Mouse (Mus musculus): Measurements from ENCODE around the gene Acvrl1. TPM values are rescaled to one million over a fixed set of nuclear protein-coding genes. Genes with fewer than 3 reads are reported as not detected.

Gene Acvrl1
- polyA plus RNA-seq, 1 experiment from 2014 or later: 11.3 TPM

DNA sequence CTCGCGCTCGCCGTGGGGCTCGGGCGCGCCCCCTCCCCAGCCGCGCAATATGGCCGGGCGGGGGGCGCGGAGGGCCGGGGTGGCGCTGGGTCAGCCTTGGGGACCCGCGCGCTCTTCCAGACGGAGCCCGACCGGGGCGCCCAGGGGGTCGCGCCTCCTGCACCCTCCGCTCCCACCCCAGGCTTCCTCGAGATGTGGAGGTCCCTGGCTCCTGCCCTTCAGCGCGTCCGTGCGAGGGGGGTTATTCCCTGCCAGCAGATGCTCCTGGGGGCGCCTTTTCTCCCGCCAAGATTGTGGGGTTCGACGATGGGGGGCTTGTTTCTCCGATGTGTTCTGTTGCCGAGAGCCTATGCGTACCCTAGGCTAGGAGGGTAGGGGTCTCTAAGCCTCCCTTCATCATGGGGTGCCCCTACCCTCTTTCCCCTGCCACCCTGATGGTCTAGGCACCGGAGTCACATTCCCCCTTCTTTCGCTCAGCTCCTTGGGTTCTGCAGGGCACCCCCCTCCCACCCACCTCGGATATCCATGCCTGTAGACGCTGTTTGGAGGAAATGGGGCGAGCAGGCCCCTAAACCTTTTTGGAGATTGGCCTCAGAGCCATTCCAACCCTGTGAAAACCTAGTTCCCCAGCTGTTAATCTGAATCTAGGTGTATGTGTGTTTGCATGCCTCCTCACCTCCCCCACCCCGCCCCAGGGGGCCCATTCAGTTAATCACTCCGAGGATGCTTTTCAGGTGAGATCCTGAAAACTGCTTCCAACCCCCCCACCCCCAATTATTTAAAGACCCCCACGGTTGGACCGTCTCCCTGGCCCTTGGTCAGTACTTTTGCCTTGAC is 46.2 kb downstream of the Acvrl1 start:
- H3K27ac ChIP-seq: peak overlapping the region; percentile 77
- H3K4me3 ChIP-seq: peak overlapping the region; percentile 82
- peak overlapping the region; percentile 63 for H3K4me2 ChIP-seq (replicated peaks)
- peak overlapping the region; percentile 91 for H3K9ac ChIP-seq
- peaks cover 38% of the 10 kb centered on the region for H3K4me1 ChIP-seq
- no peaks in the 10 kb centered on the region for H3K9me3 ChIP-seq
- ATAC-seq (ENCODE audit: insufficient number of reproducible peaks, insufficient read depth, low FRiP score, low TSS enrichment): peak; percentile 30
- H3K36me3 ChIP-seq: no peaks in the 10 kb centered on the region
- no peaks in the 10 kb centered on the region for H3K27me3 ChIP-seq
- under 1% methylated on average over 24 of the region's 46 CpGs for WGBS

DNA sequence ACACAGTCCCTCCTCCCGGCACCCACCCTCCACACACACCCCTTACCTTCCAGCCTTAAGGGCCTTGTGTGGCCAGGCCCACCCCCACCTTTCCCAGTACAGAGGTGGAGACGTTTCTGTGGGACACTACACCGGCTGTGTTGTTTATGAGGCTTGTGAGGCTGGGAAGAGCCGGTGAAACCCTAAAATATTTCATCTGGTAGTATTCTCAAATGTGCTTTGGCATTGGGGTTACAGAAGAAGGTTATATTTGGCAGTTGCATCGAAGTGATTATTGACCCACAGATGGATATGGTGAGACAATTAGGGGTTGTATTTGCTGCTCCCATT is 46.8 kb downstream of the Acvrl1 start:
- H3K36me3 ChIP-seq: no peaks in the 10 kb centered on the region
- H3K4me3 ChIP-seq: peak overlapping the region; percentile 82
- H3K4me2 ChIP-seq (replicated peaks): peak overlapping the region; percentile 63
- H3K27me3 ChIP-seq: no peaks in the 10 kb centered on the region
- WGBS: 14% methylated on average over 5 of the region's 5 CpGs
- H3K4me1 ChIP-seq: peaks cover 40% of the 10 kb centered on the region
- no peak for ATAC-seq (ENCODE audit: insufficient number of reproducible peaks, insufficient read depth, low FRiP score, low TSS enrichment)
- no peak overlapping the region for H3K27ac ChIP-seq
- no peaks in the 10 kb centered on the region for H3K9me3 ChIP-seq
- peak overlapping the region; percentile 91 for H3K9ac ChIP-seq

DNA sequence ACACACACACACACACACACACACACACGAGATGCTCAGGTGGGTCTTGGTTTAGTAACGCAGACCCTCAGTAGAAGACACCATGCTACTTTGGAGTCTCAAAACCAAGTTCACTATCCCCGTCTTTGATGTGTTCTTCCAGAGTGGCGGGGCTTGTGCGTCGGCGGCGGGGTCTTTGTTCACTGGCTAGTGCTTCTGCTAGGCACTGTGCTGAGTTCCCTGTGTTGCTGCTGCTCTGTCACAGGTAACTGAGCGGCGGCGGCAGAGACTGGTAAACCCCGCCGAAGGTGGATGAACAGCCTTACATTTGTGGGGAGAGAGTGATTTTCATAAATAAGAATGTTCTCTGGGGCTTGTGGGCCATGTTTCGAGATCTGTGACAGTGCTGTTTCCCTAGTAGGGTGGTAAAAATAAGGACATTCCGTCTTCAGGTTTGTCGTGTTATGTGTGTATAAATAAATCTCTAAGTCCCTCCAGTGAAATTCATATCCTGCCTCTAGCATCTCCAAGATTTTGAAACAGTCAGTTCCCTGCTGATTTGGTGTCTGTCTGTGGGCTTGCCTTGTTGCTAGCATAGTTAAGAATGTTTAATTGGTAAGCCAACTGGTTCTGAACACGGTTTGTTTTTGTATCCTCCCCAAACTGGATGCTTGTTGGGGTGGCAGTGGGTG is 47.4 kb downstream of the Acvrl1 start:
- H3K4me3 ChIP-seq: peak overlapping the region; percentile 82
- WGBS: 24% methylated on average over 17 of the region's 17 CpGs
- H3K9ac ChIP-seq: peak overlapping the region; percentile 91
- H3K9me3 ChIP-seq: no peaks in the 10 kb centered on the region
- ATAC-seq (ENCODE audit: insufficient number of reproducible peaks, insufficient read depth, low FRiP score, low TSS enrichment): no peak
- no peaks in the 10 kb centered on the region for H3K36me3 ChIP-seq
- H3K4me1 ChIP-seq: peaks cover 45% of the 10 kb centered on the region
- peak overlapping the region; percentile 20; the same call in 1 of the 2 replicates for H3K27ac ChIP-seq
- H3K4me2 ChIP-seq (replicated peaks): peak overlapping the region; percentile 63
- H3K27me3 ChIP-seq: no peaks in the 10 kb centered on the region

DNA sequence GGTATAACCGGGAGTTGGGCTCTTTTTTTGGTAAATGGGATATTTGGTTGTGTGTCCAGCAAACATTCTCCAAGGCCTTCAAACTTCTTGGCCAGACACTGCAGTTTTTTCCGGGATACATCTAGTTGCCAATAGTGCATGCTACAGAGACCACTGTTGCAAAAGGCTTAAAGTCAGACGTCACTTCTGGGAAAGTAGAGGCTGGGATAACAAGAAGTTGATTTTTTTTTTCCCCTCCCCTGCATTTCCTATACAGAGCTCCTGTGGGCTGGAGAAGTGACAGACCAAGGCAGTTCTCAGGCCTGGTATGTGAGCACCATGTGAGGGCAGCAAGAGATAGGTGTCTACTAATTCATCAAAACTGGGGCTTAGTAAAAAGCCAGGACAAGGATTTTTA is 48.0 kb downstream of the Acvrl1 start:
- Histone ChIP-seq H3K27me3 (no peaks in the 10 kb centered on the region), H3K4me2 (replicated peaks) (peak overlapping the region; percentile 63), H3K4me1 (peaks cover 50% of the 10 kb centered on the region), H3K36me3 (no peaks in the 10 kb centered on the region), H3K4me3 (peak overlapping the region; percentile 82; the same call in 1 of the 2 replicates), H3K9ac (no peak overlapping the region), H3K9me3 (no peaks in the 10 kb centered on the region), H3K27ac (peak overlapping the region; percentile 20; the same call in 1 of the 2 replicates)
- 54% methylated on average over 3 of the region's 3 CpGs for WGBS
- no peak for ATAC-seq (ENCODE audit: insufficient number of reproducible peaks, insufficient read depth, low FRiP score, low TSS enrichment)

DNA sequence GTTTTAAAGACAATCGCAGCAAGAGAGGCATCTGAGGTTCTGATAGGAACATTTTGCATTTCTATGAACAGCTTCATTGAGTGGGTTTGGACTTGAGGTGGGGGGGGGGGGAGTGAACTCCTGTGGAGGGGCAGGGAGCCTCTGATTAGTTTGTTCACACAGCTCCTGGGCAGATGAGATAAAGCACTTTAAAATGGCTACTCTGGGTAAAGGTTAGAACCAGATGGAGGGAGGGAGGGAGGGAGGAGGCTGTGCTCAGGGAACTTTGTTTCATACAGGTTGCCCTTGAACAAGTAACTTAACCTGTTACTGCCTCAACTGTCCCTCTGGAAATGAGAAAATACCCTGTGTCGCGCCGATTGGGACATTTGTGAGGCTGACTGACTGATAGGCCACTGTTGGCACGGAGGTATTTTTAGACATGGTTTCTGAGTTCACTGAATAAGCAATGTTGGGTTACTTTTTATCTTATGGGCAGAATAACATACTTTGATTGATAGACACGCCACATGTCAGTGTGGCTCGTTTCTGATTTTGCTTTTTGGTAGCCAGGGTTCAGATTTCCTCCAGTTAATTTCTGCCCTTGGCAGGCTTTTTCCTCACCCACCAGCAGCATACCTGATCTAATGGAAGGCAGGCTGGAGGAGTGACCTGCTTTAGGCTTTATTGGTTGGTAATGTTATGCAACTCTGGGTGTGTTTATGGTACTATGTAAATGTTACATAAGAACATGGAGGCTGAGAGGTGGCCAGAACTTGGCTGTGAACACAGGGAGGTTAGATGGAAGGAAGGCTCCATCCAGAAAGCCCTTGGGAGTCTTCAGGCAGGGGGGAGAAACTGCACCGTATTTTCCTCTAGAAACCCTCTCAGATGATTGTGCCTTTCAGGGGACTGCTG is 48.7 kb downstream of the Acvrl1 start:
- Histone ChIP-seq H3K4me3 (no peak overlapping the region), H3K27ac (no peak overlapping the region), H3K27me3 (no peaks in the 10 kb centered on the region), H3K4me1 (peaks cover 55% of the 10 kb centered on the region), H3K9ac (no peak overlapping the region), H3K4me2 (replicated peaks) (peak overlapping the region; percentile 10; the same call in 1 of the 2 replicates), H3K9me3 (no peaks in the 10 kb centered on the region), H3K36me3 (no peaks in the 10 kb centered on the region)
- ATAC-seq (ENCODE audit: insufficient number of reproducible peaks, insufficient read depth, low FRiP score, low TSS enrichment): no peak
- 55% methylated on average over 8 of the region's 8 CpGs for WGBS

DNA sequence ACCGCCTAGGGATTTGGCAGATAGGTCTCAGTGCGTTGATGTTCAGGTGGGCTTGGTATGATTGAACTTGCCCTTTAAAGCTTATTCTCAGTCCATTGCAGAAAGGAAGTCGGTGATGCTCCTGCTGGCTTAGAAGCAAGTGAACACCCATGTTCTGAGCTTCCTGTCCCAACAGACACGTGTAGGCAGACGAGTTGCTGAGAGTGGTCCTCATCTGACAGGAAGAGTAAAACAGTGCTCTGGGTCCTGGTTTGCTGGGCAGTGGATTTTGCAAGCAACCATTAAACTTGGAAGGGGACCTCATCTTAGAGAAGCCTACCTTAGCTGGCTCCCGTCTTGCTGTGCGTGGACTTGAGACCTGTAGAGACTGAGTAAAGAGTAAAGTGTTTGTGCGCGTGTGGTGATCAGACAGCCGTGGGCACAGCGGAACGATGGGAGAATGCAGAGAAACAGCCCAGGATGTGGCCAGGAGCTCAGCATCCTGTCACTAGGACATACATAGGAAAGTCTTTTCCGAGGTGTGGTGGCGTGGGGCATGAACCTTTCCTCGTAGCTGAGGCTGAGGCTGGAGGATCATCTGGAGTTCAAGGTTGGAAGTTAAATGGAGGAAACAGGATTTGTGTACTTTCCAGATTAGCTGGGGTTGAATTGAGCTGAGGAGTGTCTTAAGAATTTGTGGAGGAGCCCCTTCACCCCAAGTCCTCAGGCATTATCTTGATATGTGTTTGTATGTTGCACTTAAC is 52.2 kb downstream of the Acvrl1 start:
- no peak overlapping the region for H3K4me2 ChIP-seq (replicated peaks)
- 74% methylated on average over 15 of the region's 15 CpGs for WGBS
- H3K4me3 ChIP-seq: no peak overlapping the region
- no peaks in the 10 kb centered on the region for H3K36me3 ChIP-seq
- H3K27me3 ChIP-seq: no peaks in the 10 kb centered on the region
- ATAC-seq (ENCODE audit: insufficient number of reproducible peaks, insufficient read depth, low FRiP score, low TSS enrichment): no peak
- no peaks in the 10 kb centered on the region for H3K9me3 ChIP-seq
- H3K27ac ChIP-seq: no peak overlapping the region
- H3K4me1 ChIP-seq: peaks cover 59% of the 10 kb centered on the region
- no peak overlapping the region for H3K9ac ChIP-seq

DNA sequence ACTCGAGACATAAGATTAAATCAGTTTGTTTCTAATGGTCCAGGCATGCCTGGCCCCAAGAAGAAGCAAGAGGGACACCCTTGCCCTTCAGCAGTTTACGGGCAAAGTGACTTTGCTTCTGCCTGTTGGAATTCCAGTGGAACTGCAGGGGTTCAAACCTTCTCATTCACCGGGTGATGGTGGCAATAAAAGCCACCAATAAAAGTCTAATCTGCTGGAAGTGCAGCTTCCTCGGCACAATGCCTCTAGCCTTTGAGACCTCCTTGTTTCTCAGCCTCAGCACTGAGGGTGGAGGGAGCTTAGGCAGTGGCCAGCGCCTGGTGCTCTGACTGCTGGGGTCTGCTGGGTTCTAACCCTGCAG is 52.8 kb downstream of the Acvrl1 start:
- peak overlapping the region; percentile 43; the same call in 1 of the 2 replicates for H3K27ac ChIP-seq
- no peak overlapping the region for H3K4me2 ChIP-seq (replicated peaks)
- 25% methylated on average over 5 of the region's 5 CpGs for WGBS
- H3K36me3 ChIP-seq: peaks cover 2% of the 10 kb centered on the region; the same call in 1 of the 2 replicates
- no peak overlapping the region for H3K9ac ChIP-seq
- H3K9me3 ChIP-seq: no peaks in the 10 kb centered on the region
- no peak overlapping the region for H3K4me3 ChIP-seq
- no peak for ATAC-seq (ENCODE audit: insufficient number of reproducible peaks, insufficient read depth, low FRiP score, low TSS enrichment)
- peaks cover 53% of the 10 kb centered on the region for H3K4me1 ChIP-seq
- H3K27me3 ChIP-seq: no peaks in the 10 kb centered on the region

DNA sequence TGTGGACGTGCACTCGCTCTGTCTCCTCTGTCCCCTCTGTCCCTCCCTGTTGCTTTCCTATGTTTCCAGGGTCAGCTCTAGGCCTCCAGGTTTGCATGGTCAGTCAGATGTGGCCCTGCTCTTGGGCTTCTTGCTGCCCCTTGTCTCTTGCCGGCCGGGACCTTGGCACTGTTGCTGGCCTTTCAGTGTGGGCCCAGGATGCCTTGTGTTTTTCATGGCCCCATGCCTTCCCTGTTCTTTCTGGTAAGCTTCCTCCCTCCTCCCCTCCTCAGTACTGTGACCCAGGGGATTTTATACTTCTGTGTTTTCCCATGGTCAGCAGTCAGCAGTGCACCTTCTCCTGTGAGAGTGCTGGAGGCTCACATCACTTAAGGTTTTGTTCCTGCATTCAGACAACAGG is 53.2 kb downstream of the Acvrl1 start:
- Histone ChIP-seq H3K27me3 (no peaks in the 10 kb centered on the region), H3K4me3 (no peak overlapping the region), H3K4me1 (peaks cover 49% of the 10 kb centered on the region), H3K27ac (peak overlapping the region; percentile 43; the same call in 1 of the 2 replicates), H3K9me3 (no peaks in the 10 kb centered on the region), H3K4me2 (replicated peaks) (no peak overlapping the region), H3K36me3 (peaks cover 4% of the 10 kb centered on the region; the same call in 1 of the 2 replicates), H3K9ac (no peak overlapping the region)
- 34% methylated on average over 4 of the region's 4 CpGs for WGBS
- ATAC-seq (ENCODE audit: insufficient number of reproducible peaks, insufficient read depth, low FRiP score, low TSS enrichment): no peak

DNA sequence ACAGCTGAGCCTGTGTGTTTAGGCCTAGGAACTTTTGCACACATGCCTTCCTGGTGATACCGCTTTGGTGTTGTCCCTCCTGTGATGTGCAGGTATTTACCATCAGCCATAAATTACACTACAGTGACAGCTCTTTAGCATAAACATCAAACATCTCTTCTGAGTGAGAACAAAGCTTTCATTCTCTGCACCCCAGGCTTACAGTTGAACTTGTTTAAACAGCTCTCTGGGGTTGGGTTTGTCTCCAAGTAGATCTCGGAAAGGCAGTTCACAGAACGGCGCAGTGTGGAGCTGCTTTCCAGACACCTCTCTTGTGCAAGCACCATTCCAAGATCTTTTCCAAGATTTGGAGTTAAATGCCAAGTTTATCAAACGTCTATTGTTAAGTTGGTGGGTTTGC is 54.4 kb downstream of the Acvrl1 start:
- Histone ChIP-seq H3K9me3 (no peaks in the 10 kb centered on the region), H3K4me2 (replicated peaks) (no peak overlapping the region), H3K9ac (no peak overlapping the region), H3K36me3 (peaks cover 4% of the 10 kb centered on the region; the same call in 1 of the 2 replicates), H3K27ac (0 out of 2 replicates have a peak overlapping the region, but pooled peaks have one; percentile 0), H3K27me3 (no peaks in the 10 kb centered on the region), H3K4me3 (no peak overlapping the region), H3K4me1 (peaks cover 37% of the 10 kb centered on the region)
- no peak for ATAC-seq (ENCODE audit: insufficient number of reproducible peaks, insufficient read depth, low FRiP score, low TSS enrichment)
- 61% methylated on average over 5 of the region's 5 CpGs for WGBS

DNA sequence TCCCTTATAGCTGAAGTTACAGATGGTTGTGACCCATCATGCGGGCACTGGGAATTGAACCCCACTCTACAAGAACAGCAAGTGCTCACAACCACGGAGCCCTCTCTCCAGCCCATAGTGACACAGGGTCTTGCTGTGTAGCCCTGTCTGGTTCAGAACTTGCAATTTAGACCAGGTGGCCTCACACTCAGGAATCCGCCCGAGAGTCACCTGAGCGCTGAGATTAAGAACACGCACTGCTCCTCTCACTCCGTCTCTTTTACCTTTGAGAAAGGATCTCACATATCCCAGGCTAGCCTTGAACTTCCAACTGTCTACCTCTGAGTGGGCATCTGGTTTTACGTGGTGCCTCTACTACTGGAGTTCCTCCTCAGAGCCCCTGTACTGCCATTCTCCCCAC is 56.0 kb downstream of the Acvrl1 start:
- Histone ChIP-seq H3K27ac (no peak overlapping the region), H3K4me3 (no peak overlapping the region), H3K4me1 (peaks cover 26% of the 10 kb centered on the region), H3K9ac (no peak overlapping the region), H3K4me2 (replicated peaks) (no peak overlapping the region), H3K9me3 (no peaks in the 10 kb centered on the region), H3K36me3 (peaks cover 4% of the 10 kb centered on the region; the same call in 1 of the 2 replicates), H3K27me3 (no peaks in the 10 kb centered on the region)
- ATAC-seq (ENCODE audit: insufficient number of reproducible peaks, insufficient read depth, low FRiP score, low TSS enrichment): no peak
- 97% methylated on average over 8 of the region's 8 CpGs for WGBS

DNA sequence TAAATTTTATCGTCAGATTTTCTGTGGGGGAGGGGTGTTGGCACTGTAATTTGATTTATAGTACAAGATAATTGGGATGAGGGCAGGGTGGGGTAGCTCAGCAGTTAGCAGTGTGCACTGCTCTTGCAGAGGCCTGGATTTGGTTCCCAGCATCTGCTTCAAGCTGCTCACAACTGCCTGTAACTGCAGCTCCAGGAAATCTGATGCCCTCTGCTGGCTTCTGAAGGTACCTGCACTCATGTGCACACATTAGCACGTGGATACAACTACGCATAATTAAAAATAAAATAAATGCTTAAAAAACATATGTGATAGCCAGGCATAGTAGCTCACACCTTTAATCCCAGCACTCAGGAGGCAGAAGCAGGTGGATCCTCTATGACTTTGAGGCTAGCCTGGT is 57.2 kb downstream of the Acvrl1 start:
- H3K9ac ChIP-seq: no peak overlapping the region
- no peak for ATAC-seq (ENCODE audit: insufficient number of reproducible peaks, insufficient read depth, low FRiP score, low TSS enrichment)
- peaks cover 27% of the 10 kb centered on the region for H3K4me1 ChIP-seq
- no peak overlapping the region for H3K4me3 ChIP-seq
- WGBS: 95% methylated on average over 3 of the region's 3 CpGs
- no peak overlapping the region for H3K27ac ChIP-seq
- peaks cover 4% of the 10 kb centered on the region; the same call in 1 of the 2 replicates for H3K36me3 ChIP-seq
- H3K27me3 ChIP-seq: no peaks in the 10 kb centered on the region
- H3K4me2 ChIP-seq (replicated peaks): no peak overlapping the region
- H3K9me3 ChIP-seq: no peaks in the 10 kb centered on the region

Data from embryonic facial prominence, embryonic 12.5 days (tissue).